Comparison of ENCODE assay signal across 17 mouse cellular contexts in genomic region chr13:25070791-25071190, GRCm38 (mm10). TPM values are rescaled to one million over a fixed set of nuclear protein-coding genes. Genes with fewer than 3 reads are reported as not detected.
"Had no signal": no experiment of that assay in that cellular context is flagged by ENCODE, and none has a peak within 500 bp of the region (broad histone marks: within the 10 kb centered on the region; RNA-seq: fewer than 3 reads in every experiment).

No protein-coding gene starts in this region.

- H3K4me2 ChIP-seq: neural tube, embryonic 13.5 days; neural tube, embryonic 15.5 days; stomach, embryonic 15.5 days had no signal

- H3K9me3 ChIP-seq: neural tube, embryonic 13.5 days; neural tube, embryonic 15.5 days; stomach, embryonic 15.5 days had no signal

- H3K27me3 ChIP-seq: neural tube, embryonic 13.5 days; neural tube, embryonic 15.5 days; stomach, embryonic 15.5 days had no signal

- H3K27ac ChIP-seq: neural tube, embryonic 13.5 days; neural tube, embryonic 15.5 days; stomach, embryonic 15.5 days; stomach, postnatal 0 days had no signal

- H3K9ac ChIP-seq: neural tube, embryonic 13.5 days; neural tube, embryonic 15.5 days; stomach, embryonic 15.5 days had no signal

- DNase-seq: retina, postnatal 1 day; right cerebral cortex, adult 18-20 months; right cerebral cortex, postnatal 14 days; right cerebral cortex, postnatal 25 days; right cerebral cortex, postnatal 4 days; spleen, adult 18-20 months; thymus, adult 18-20 months; thymus, adult 2 months; thymus, postnatal 14 days; thymus, postnatal 25 days; thymus, postnatal 4 days had no signal

- H3K4me3 ChIP-seq: neural tube, embryonic 13.5 days; neural tube, embryonic 15.5 days; stomach, embryonic 15.5 days had no signal

- H3K36me3 ChIP-seq: neural tube, embryonic 13.5 days; neural tube, embryonic 15.5 days; stomach, embryonic 15.5 days had no signal

- H3K4me1 ChIP-seq: neural tube, embryonic 13.5 days; neural tube, embryonic 15.5 days; stomach, embryonic 15.5 days had no signal

RNA-seq across cellular contexts. Expression of gene Dcdc2a, which starts 15.0 kb away (rescaled TPM):
- total RNA-seq: neutrophil, adult 5-6 weeks had no signal
- polyA plus RNA-seq: small intestine, adult 2 months had no signal
